In the genomic region with DNA sequence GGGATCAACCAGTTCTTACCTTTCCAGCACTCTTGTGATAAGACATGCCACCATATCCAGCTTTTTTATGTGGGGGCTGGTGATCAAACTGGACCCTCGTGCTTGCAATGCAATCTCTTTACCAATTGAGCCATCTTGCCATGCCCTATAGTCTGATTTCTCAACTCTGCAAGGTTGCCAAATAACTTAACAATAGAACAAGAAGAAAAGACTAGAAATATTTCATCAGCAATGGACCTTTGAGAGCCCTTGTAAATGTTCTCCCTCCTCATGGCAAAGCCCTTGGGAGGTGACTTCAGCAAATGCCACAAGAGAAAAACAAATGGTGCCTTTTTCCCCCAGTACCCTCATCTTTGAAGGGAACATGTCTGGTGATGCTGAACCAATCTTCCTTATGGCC, we compare ENCODE assay signal across 19 mouse cellular contexts.
"Had no signal": no experiment of that assay in that cellular context is flagged by ENCODE, and none has a peak within 500 bp of the region (broad histone marks: within the 10 kb centered on the region; RNA-seq: fewer than 3 reads in every experiment).

No protein-coding gene starts in this region.

- H3K36me3 ChIP-seq: midbrain, embryonic 10.5 days; midbrain, embryonic 12.5 days; midbrain, embryonic 15.5 days; neural tube, embryonic 13.5 days; neural tube, embryonic 15.5 days; stomach, embryonic 15.5 days had no signal

- H3K27me3 ChIP-seq: midbrain, embryonic 12.5 days; midbrain, embryonic 15.5 days; neural tube, embryonic 13.5 days; neural tube, embryonic 15.5 days; stomach, embryonic 15.5 days had no signal

- H3K9ac ChIP-seq: liver, embryonic 14.5 days; lung, embryonic 14.5 days; midbrain, embryonic 12.5 days; midbrain, embryonic 15.5 days; neural tube, embryonic 13.5 days; neural tube, embryonic 15.5 days; stomach, embryonic 15.5 days had no signal

- H3K4me3 ChIP-seq: midbrain, embryonic 10.5 days; midbrain, embryonic 12.5 days; midbrain, embryonic 15.5 days; myocyte; neural tube, embryonic 13.5 days; neural tube, embryonic 15.5 days; stomach, embryonic 15.5 days had no signal

- H3K27ac ChIP-seq: liver, embryonic 14.5 days; midbrain, embryonic 10.5 days; midbrain, embryonic 12.5 days; midbrain, embryonic 15.5 days; neural tube, embryonic 13.5 days; neural tube, embryonic 15.5 days; stomach, embryonic 15.5 days; stomach, postnatal 0 days had no signal

- H3K4me1 ChIP-seq: midbrain, embryonic 10.5 days; midbrain, embryonic 12.5 days; midbrain, embryonic 15.5 days; neural tube, embryonic 13.5 days; neural tube, embryonic 15.5 days; stomach, embryonic 15.5 days had no signal

- H3K4me2 ChIP-seq: lung, embryonic 14.5 days; midbrain, embryonic 12.5 days; midbrain, embryonic 15.5 days; neural tube, embryonic 13.5 days; neural tube, embryonic 15.5 days; stomach, embryonic 15.5 days had no signal

- ATAC-seq: midbrain, embryonic 15.5 days had no signal

- H3K9me3 ChIP-seq: midbrain, embryonic 10.5 days; midbrain, embryonic 12.5 days; midbrain, embryonic 15.5 days; neural tube, embryonic 13.5 days; neural tube, embryonic 15.5 days; stomach, embryonic 15.5 days had no signal

- DNase-seq: lung, postnatal 4 days; retina, postnatal 1 day; right cerebral cortex, adult 18-20 months; right cerebral cortex, postnatal 25 days; right cerebral cortex, postnatal 4 days; spleen, adult 18-20 months; thymus, adult 2 months; thymus, postnatal 25 days; thymus, postnatal 4 days had no signal
